Mouse (Mus musculus) colon, adult 2 months (tissue): ENCODE data around the gene Gm34302. TPM values are rescaled to one million over a fixed set of nuclear protein-coding genes. Genes with fewer than 3 reads are reported as not detected.

Source experiments
- polyA plus RNA-seq: library from polyadenylated mRNA; depleted of rRNA; stranded (reverse); fragments of >200 nt; gene quantifications from 2 replicates; pipeline ENCODE4 v1.2.3, GENCODE M21; 2012; rRNA removed

Gm34302 gene
- not detected in 2 replicates for polyA plus RNA-seq

GRCm38 (mm10) chr3:63483726-63484125, at the start of gene Gm34302:
TSS of gene Gm34302 (minus strand) at chr3:63483879.

Other genes with a start within 250 kb of the Gm34302 start
- gene Mme, start 242.3 kb downstream of the Gm34302 start, polyA plus RNA-seq, result 0.06 and 0.09 TPM in 2 replicates